Mouse (Mus musculus) spleen, embryonic (tissue): ENCODE results near the gene Atpaf2.

Experiments used
- CTCF ChIA-PET: fragments of 350-600 bp; sonication (Branson Sonifier 250); formaldehyde crosslinking; loops from one replicate; lab custom pipeline; 2022; lab: Charles Lee

The Atpaf2 gene

GRCm38 (mm10) chr11:60351388-60351787 lies 66.9 kb downstream of the Atpaf2 start:
- CTCF ChIA-PET = no interaction called here
